Mouse (Mus musculus): ENCODE data around the gene Prss47. TPM values are rescaled to one million over a fixed set of nuclear protein-coding genes. Genes with fewer than 3 reads are reported as not detected.

Prss47 gene
- polyA plus RNA-seq, 1 experiment from 2014 or later, result not detected

Other genes starting within 250 kb of the Prss47 start
- gene Cntnap3, start 148.8 kb downstream of the Prss47 start, polyA plus RNA-seq (2016; fragmentation: Nextera tagmentation; extraction: Ambion mirVana), result not detected in 2 replicates
- not detected in 2 replicates for gene Spata31, start 135.4 kb downstream of the Prss47 start, polyA plus RNA-seq (2016; fragmentation: Nextera tagmentation; extraction: Ambion mirVana)
- not detected in 2 replicates for gene Spata31d1c, start 19.7 kb downstream of the Prss47 start, polyA plus RNA-seq (2016; fragmentation: Nextera tagmentation; extraction: Ambion mirVana)
- gene Mfsd14b, start 60.2 kb upstream of the Prss47 start, polyA plus RNA-seq (2016; fragmentation: Nextera tagmentation; extraction: Ambion mirVana), result 41.2 and 42.3 TPM in 2 replicates
- gene Olfr465-ps1, start 85.3 kb upstream of the Prss47 start, polyA plus RNA-seq (2016; fragmentation: Nextera tagmentation; extraction: Ambion mirVana), result not detected in 2 replicates
- not detected in 2 replicates for gene Olfr466, start 97.5 kb upstream of the Prss47 start, polyA plus RNA-seq (2016; fragmentation: Nextera tagmentation; extraction: Ambion mirVana)
- not detected in 2 replicates for gene Nlrp4f, start 153.2 kb upstream of the Prss47 start, polyA plus RNA-seq (2016; fragmentation: Nextera tagmentation; extraction: Ambion mirVana)
- gene Gm10775, start 206.8 kb upstream of the Prss47 start, polyA plus RNA-seq (2016; fragmentation: Nextera tagmentation; extraction: Ambion mirVana), result not detected in 2 replicates
- 16.0 and 17.2 TPM in 2 replicates for gene Zfp369, start 226.1 kb upstream of the Prss47 start, polyA plus RNA-seq (2016; fragmentation: Nextera tagmentation; extraction: Ambion mirVana)